Mouse (Mus musculus) megakaryocyte, embryonic 14.5 days (primary cell): ENCODE results near the gene Ncapg.

Source experiments
- FLI1 ChIP-seq: IDR thresholded peaks from 2 replicates; pipeline ENCODE4 v1.6.1; 2012; ENCODE audit warnings: low read length, inconsistent platforms, mixed read lengths
- GATA1 ChIP-seq: IDR thresholded peaks from 3 replicates; pipeline ENCODE4 v1.6.1; 2012; ENCODE audit warnings: mixed read lengths, low read length, inconsistent platforms, borderline replicate concordance

DNA sequence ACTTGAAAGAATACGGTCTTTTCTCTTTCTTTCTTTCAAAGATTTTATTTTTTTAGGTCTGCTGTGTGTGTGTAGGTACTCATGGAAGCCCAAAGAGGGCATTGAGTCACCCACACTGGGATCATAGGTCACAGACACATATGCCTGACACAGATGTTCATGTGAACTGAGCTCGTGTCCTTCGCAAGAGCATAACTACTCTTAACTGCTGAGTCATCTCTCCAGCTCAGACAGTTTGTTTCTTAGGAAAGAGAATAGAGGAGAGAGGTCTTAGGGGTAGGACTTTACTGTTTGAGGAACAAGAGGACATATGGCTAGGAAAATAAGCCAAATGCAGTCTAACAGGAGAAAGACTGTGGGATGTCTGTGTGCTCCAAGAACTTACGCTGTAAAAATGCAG lies 19.4 kb downstream of the Ncapg start:
- TF ChIP-seq GATA1 (no peak), FLI1 (no peak)
